Mouse (Mus musculus) heart, embryonic 13.5 days (tissue): ENCODE results near the gene Trim52. TPM values are rescaled to one million over a fixed set of nuclear protein-coding genes. Genes with fewer than 3 reads are reported as not detected.

Experiments used
- ATAC-seq: fragments of 200-750 bp; cut with Nextera tagmentation; 2 replicates; pipeline ENCODE4 v1.8.0; 2017; ENCODE audit warnings: moderate TSS enrichment; ENCODE audit not compliant: insufficient number of reproducible peaks, low FRiP score, low TSS enrichment; ENCODE audit errors: extremely low read depth
- H3K27ac ChIP-seq: fragments of 300-500 bp; sonication (generic); replicated peaks from 2 replicates; pipeline ENCODE4 v1.5.1; 2015; ENCODE audit warnings: moderate library complexity, mild to moderate bottlenecking, inconsistent platforms
- H3K27me3 ChIP-seq: fragments of 300-500 bp; sonication (generic); replicated peaks from 2 replicates; pipeline ENCODE4 v1.6.1; 2015; ENCODE audit warnings: mild to moderate bottlenecking, inconsistent platforms
- H3K36me3 ChIP-seq: fragments of 300-500 bp; sonication (generic); 2 replicates; pipeline ENCODE4 v1.6.1; 2015; ENCODE audit warnings: mild to moderate bottlenecking, inconsistent platforms
- H3K4me1 ChIP-seq: fragments of 300-500 bp; sonication (generic); 2 replicates; pipeline ENCODE4 v1.6.1; 2015; ENCODE audit warnings: inconsistent platforms
- H3K4me2 ChIP-seq: fragments of 300-500 bp; sonication (generic); 2 replicates; pipeline ENCODE4 v1.6.1; 2015; ENCODE audit warnings: inconsistent platforms, mild to moderate bottlenecking, moderate library complexity
- H3K4me3 ChIP-seq: fragments of 300-500 bp; sonication (generic); 2 replicates; pipeline ENCODE4 v1.5.1; 2015; ENCODE audit warnings: moderate library complexity, mild to moderate bottlenecking, inconsistent platforms
- H3K9ac ChIP-seq: fragments of 300-500 bp; sonication (generic); 2 replicates; pipeline ENCODE4 v1.6.1; 2015; ENCODE audit warnings: inconsistent platforms, mild to moderate bottlenecking, moderate library complexity
- H3K9me3 ChIP-seq: fragments of 300-500 bp; sonication (generic); 2 replicates; pipeline ENCODE4 v1.6.1; 2016; ENCODE audit warnings: inconsistent platforms
- WGBS: fragments of 180-500 bp; shearing (Covaris S2); methylation state at CpG from one replicate; pipeline ENCODE4 v1.1.7; 2015; ENCODE audit warnings: mixed read lengths; 5-methylcytosine and 5-hydroxymethylcytosine counted together
- polyA plus RNA-seq: library from polyadenylated mRNA; unstranded; fragments of >200 nt; fragmentation: Nextera tagmentation; extraction: Ambion mirVana; gene quantifications from 2 replicates; pipeline ENCODE4 v1.2.1, GENCODE M21; 2015

The Trim52 gene
- not detected in 2 replicates for polyA plus RNA-seq

GRCm38 (mm10) chr14:106105980-106106379 is at the start of gene Trim52:
Gene Trim52 (plus strand): TSS chr14:106106198.
- Histone ChIP-seq H3K9me3 (peaks cover 4% of the 10 kb centered on the region; the same call in 1 of the 2 replicates), H3K27ac (no peak within 1 kb of the TSS), H3K9ac (no peak within 1 kb of the TSS), H3K36me3 (no peaks in the 10 kb centered on the region), H3K4me2 (no peak within 1 kb of the TSS), H3K4me1 (no peaks in the 10 kb centered on the region), H3K27me3 (no peaks in the 10 kb centered on the region), H3K4me3 (no peak within 1 kb of the TSS)
- ATAC-seq, result no peak
- WGBS, result 87% methylated on average over 21 of the region's 21 CpGs

- H3K4me2 ChIP-seq, result no peak overlapping the region
- no peak overlapping the region for H3K27ac ChIP-seq
- WGBS, result 70% methylated on average over 1 of the region's 1 CpGs
- no peaks in the 10 kb centered on the region for H3K27me3 ChIP-seq
- no peak overlapping the region for H3K9ac ChIP-seq
- H3K4me1 ChIP-seq, result no peaks in the 10 kb centered on the region
- no peaks in the 10 kb centered on the region for H3K36me3 ChIP-seq
- no peaks in the 10 kb centered on the region for H3K9me3 ChIP-seq
- no peak overlapping the region for H3K4me3 ChIP-seq
- no peak for ATAC-seq
Observed at GRCm38 (mm10) chr14:106072608-106073007, 33.4 kb upstream of the Trim52 start.

GRCm38 (mm10) chr14:106075181-106076064 is 30.6 kb upstream of the Trim52 start:
- no peaks in the 10 kb centered on the region for H3K27me3 ChIP-seq
- no peaks in the 10 kb centered on the region for H3K36me3 ChIP-seq
- H3K9ac ChIP-seq, result no peak overlapping the region
- no peaks in the 10 kb centered on the region for H3K9me3 ChIP-seq
- WGBS, result 74% methylated on average over 3 of the region's 3 CpGs
- ATAC-seq, result no peak
- H3K4me3 ChIP-seq, result no peak overlapping the region
- H3K4me1 ChIP-seq, result no peaks in the 10 kb centered on the region
- no peak overlapping the region for H3K4me2 ChIP-seq
- no peak overlapping the region; the same call in 1 of the 2 replicates for H3K27ac ChIP-seq

- no peaks in the 10 kb centered on the region for H3K36me3 ChIP-seq
- 56% methylated on average over 13 of the region's 13 CpGs for WGBS
- ATAC-seq, result no peak
- no peaks in the 10 kb centered on the region for H3K9me3 ChIP-seq
- no peaks in the 10 kb centered on the region for H3K4me1 ChIP-seq
- H3K4me2 ChIP-seq, result peak overlapping the region; percentile 25; the same call in 1 of the 2 replicates
- no peak overlapping the region for H3K4me3 ChIP-seq
- H3K27ac ChIP-seq, result no peak overlapping the region
- no peak overlapping the region for H3K9ac ChIP-seq
- no peaks in the 10 kb centered on the region for H3K27me3 ChIP-seq
Observed at GRCm38 (mm10) chr14:106088480-106089037, 17.4 kb upstream of the Trim52 start.

- no peaks in the 10 kb centered on the region for H3K27me3 ChIP-seq
- no peak overlapping the region for H3K4me2 ChIP-seq
- H3K36me3 ChIP-seq, result no peaks in the 10 kb centered on the region
- ATAC-seq, result no peak
- WGBS, result 83% methylated on average over 4 of the region's 4 CpGs
- no peaks in the 10 kb centered on the region for H3K9me3 ChIP-seq
- no peak overlapping the region for H3K9ac ChIP-seq
- no peak overlapping the region for H3K4me3 ChIP-seq
- H3K4me1 ChIP-seq, result no peaks in the 10 kb centered on the region
- H3K27ac ChIP-seq, result no peak overlapping the region
Observed at GRCm38 (mm10) chr14:106096816-106097215, 9.2 kb upstream of the Trim52 start.

GRCm38 (mm10) chr14:106100858-106101257 is 5.1 kb upstream of the Trim52 start:
- no peak for ATAC-seq
- no peaks in the 10 kb centered on the region for H3K27me3 ChIP-seq
- no peaks in the 10 kb centered on the region for H3K36me3 ChIP-seq
- peaks cover under 1% of the 10 kb centered on the region; the same call in 1 of the 2 replicates for H3K9me3 ChIP-seq
- H3K9ac ChIP-seq, result no peak overlapping the region
- 85% methylated on average over 14 of the region's 14 CpGs for WGBS
- H3K4me1 ChIP-seq, result no peaks in the 10 kb centered on the region
- H3K4me3 ChIP-seq, result no peak overlapping the region
- H3K27ac ChIP-seq, result no peak overlapping the region
- H3K4me2 ChIP-seq, result no peak overlapping the region

- H3K4me1 ChIP-seq, result no peaks in the 10 kb centered on the region
- no peak overlapping the region for H3K27ac ChIP-seq
- peaks cover 4% of the 10 kb centered on the region; the same call in 1 of the 2 replicates for H3K9me3 ChIP-seq
- 93% methylated on average over 22 of the region's 22 CpGs for WGBS
- H3K36me3 ChIP-seq, result no peaks in the 10 kb centered on the region
- ATAC-seq, result no peak
- no peak overlapping the region for H3K4me2 ChIP-seq
- H3K9ac ChIP-seq, result no peak overlapping the region
- H3K27me3 ChIP-seq, result no peaks in the 10 kb centered on the region
- no peak overlapping the region for H3K4me3 ChIP-seq
Observed at GRCm38 (mm10) chr14:106106425-106106824, 427 bp downstream of the Trim52 start.

GRCm38 (mm10) chr14:106119371-106119770 is 13.4 kb downstream of the Trim52 start:
- no peak overlapping the region for H3K4me3 ChIP-seq
- H3K4me1 ChIP-seq, result no peaks in the 10 kb centered on the region
- H3K36me3 ChIP-seq, result no peaks in the 10 kb centered on the region
- no peak for ATAC-seq
- WGBS, result 56% methylated on average over 2 of the region's 2 CpGs
- H3K27ac ChIP-seq, result no peak overlapping the region
- H3K4me2 ChIP-seq, result no peak overlapping the region
- H3K9me3 ChIP-seq, result no peaks in the 10 kb centered on the region
- no peak overlapping the region for H3K9ac ChIP-seq
- H3K27me3 ChIP-seq, result no peaks in the 10 kb centered on the region

GRCm38 (mm10) chr14:106136272-106136671 is 30.3 kb downstream of the Trim52 start:
- no peaks in the 10 kb centered on the region for H3K4me1 ChIP-seq
- H3K9ac ChIP-seq, result no peak overlapping the region
- H3K4me2 ChIP-seq, result no peak overlapping the region
- no peak overlapping the region for H3K27ac ChIP-seq
- no peak overlapping the region for H3K4me3 ChIP-seq
- no peak for ATAC-seq
- 0 out of 2 replicates have a peak, but pooled peaks cover 11% of the 10 kb centered on the region for H3K9me3 ChIP-seq
- no peaks in the 10 kb centered on the region for H3K36me3 ChIP-seq
- H3K27me3 ChIP-seq, result no peaks in the 10 kb centered on the region

GRCm38 (mm10) chr14:106151188-106151587 is 45.2 kb downstream of the Trim52 start:
- H3K4me2 ChIP-seq, result no peak overlapping the region
- H3K4me1 ChIP-seq, result no peaks in the 10 kb centered on the region
- no peak overlapping the region for H3K4me3 ChIP-seq
- H3K9me3 ChIP-seq, result no peaks in the 10 kb centered on the region
- no peaks in the 10 kb centered on the region for H3K27me3 ChIP-seq
- H3K9ac ChIP-seq, result no peak overlapping the region
- ATAC-seq, result no peak
- 48% methylated on average over 2 of the region's 2 CpGs for WGBS
- H3K27ac ChIP-seq, result no peak overlapping the region
- no peaks in the 10 kb centered on the region for H3K36me3 ChIP-seq

GRCm38 (mm10) chr14:106154879-106155576 is 49.0 kb downstream of the Trim52 start:
- no peak overlapping the region for H3K4me3 ChIP-seq
- no peak for ATAC-seq
- H3K9me3 ChIP-seq, result no peaks in the 10 kb centered on the region
- H3K9ac ChIP-seq, result no peak overlapping the region
- no peaks in the 10 kb centered on the region for H3K4me1 ChIP-seq
- H3K27me3 ChIP-seq, result no peaks in the 10 kb centered on the region
- 69% methylated on average over 7 of the region's 7 CpGs for WGBS
- H3K27ac ChIP-seq, result no peak overlapping the region
- no peak overlapping the region for H3K4me2 ChIP-seq
- H3K36me3 ChIP-seq, result no peaks in the 10 kb centered on the region
